Mouse (Mus musculus) left cerebral cortex, postnatal 10 days (tissue): ENCODE measurements at regions not wholly inside any gene's neighbourhood (a gene's known extent, or its start where the extent isn't known, plus 50 kb on each side); places are given as distances from the start of the nearest gene placed in this dataset.

Source experiments
- DNase-seq, 2 experiments: peaks; one replicate each; pipeline ENCODE4 v3.0.0; 2021 to 2022; ENCODE audit warnings: low spot score in 2 of 2, mixed read lengths in 1 of 2; ENCODE audit errors: extremely low spot score in 1 of 2
- intact Hi-C: fragments of 180-260 bp; cut with DNase I; formaldehyde crosslinking; loops from one replicate; pipeline ENCODE4 v1.15.1; 2025

DNA sequence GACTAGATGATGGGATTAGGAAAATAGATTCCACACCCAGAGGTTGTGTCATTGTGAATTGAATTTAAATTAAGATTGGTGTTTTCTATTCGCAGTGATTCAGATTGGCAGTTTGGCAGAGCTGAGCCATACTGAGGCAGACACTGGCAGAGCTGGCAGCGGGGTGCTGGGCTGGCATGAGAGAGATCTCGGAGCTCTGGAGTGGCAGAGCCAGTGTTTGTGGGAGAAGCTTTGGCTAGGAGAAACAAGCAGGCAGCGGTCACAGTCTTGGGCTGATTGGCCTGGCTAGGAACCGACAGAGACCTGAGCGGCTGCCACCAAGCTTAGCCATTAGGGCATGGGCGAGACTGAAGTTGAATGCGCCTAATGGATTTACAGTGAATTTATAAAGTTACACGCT, 1240.3 kb upstream of the Crim1 start:
- intact Hi-C loops, result no loop called here
- DNase-seq, result peak in 1 of 2 experiments; percentile 0
